Mouse (Mus musculus) urinary bladder, postnatal 14 days (tissue): Measurements from ENCODE around the gene Shkbp1.

Experiments
- DNase-seq: peaks from one replicate; pipeline ENCODE4 v3.0.0; 2021; ENCODE audit warnings: low spot score

The Shkbp1 gene

GRCm38 (mm10) chr7:27333316-27333941, 22.4 kb downstream of the Shkbp1 start:
- DNase-seq: no peak

- DNase-seq: peak; percentile 96
These were observed 23.2 kb downstream of the Shkbp1 start for GRCm38 (mm10) chr7:27332353-27333199.

- no peak for DNase-seq
These were observed 24.0 kb downstream of the Shkbp1 start for GRCm38 (mm10) chr7:27331854-27332253.

GRCm38 (mm10) chr7:27331541-27331851, 24.3 kb downstream of the Shkbp1 start:
- DNase-seq: peak; percentile 67

- peak; percentile 98 for DNase-seq
These were observed 24.9 kb downstream of the Shkbp1 start for GRCm38 (mm10) chr7:27330709-27331540.

- DNase-seq: no peak
These were observed 25.8 kb downstream of the Shkbp1 start for GRCm38 (mm10) chr7:27329981-27330380.

- DNase-seq: peak; percentile 92
These were observed 26.4 kb downstream of the Shkbp1 start for GRCm38 (mm10) chr7:27329326-27329947.

- DNase-seq: peak; percentile 54
These were observed 27.2 kb downstream of the Shkbp1 start for GRCm38 (mm10) chr7:27328648-27329047.

- DNase-seq: no peak
These were observed 27.7 kb downstream of the Shkbp1 start for GRCm38 (mm10) chr7:27328161-27328560.

- no peak for DNase-seq
These were observed 28.3 kb downstream of the Shkbp1 start for GRCm38 (mm10) chr7:27327500-27327899.

GRCm38 (mm10) chr7:27326101-27326880, 29.5 kb downstream of the Shkbp1 start:
- DNase-seq: peak; percentile 69

- DNase-seq: peak; percentile 82
These were observed 30.1 kb downstream of the Shkbp1 start for GRCm38 (mm10) chr7:27325697-27326096.

- DNase-seq: no peak
These were observed 30.9 kb downstream of the Shkbp1 start for GRCm38 (mm10) chr7:27324928-27325327.

- DNase-seq: no peak
These were observed 31.7 kb downstream of the Shkbp1 start for GRCm38 (mm10) chr7:27324161-27324560.

GRCm38 (mm10) chr7:27323001-27323400, 32.8 kb downstream of the Shkbp1 start:
- no peak for DNase-seq

GRCm38 (mm10) chr7:27322291-27322690, 33.5 kb downstream of the Shkbp1 start:
- no peak for DNase-seq

GRCm38 (mm10) chr7:27319411-27319810, 36.4 kb downstream of the Shkbp1 start:
- no peak for DNase-seq

GRCm38 (mm10) chr7:27315958-27316357, 39.9 kb downstream of the Shkbp1 start:
- no peak for DNase-seq

GRCm38 (mm10) chr7:27314393-27314792, 41.4 kb downstream of the Shkbp1 start:
- DNase-seq: no peak

- DNase-seq: no peak
These were observed 44.1 kb downstream of the Shkbp1 start for GRCm38 (mm10) chr7:27311651-27312284.

GRCm38 (mm10) chr7:27310996-27311535, 44.8 kb downstream of the Shkbp1 start:
- DNase-seq: no peak
